Mouse (Mus musculus) erythroid progenitor cell, adult 5-6 weeks (primary cell): Measurements from ENCODE around the gene Tomm20. TPM values are rescaled to one million over a fixed set of nuclear protein-coding genes. Genes with fewer than 3 reads are reported as not detected.

Source experiments
- ATAC-seq: replicated peaks from 2 replicates; pipeline ENCODE4 v1.8.0; 2016; ENCODE audit warnings: moderate number of reproducible peaks, mild to moderate bottlenecking, moderate TSS enrichment, inconsistent platforms; ENCODE audit not compliant: poor library complexity, low FRiP score, severe bottlenecking
- total RNA-seq, 2 experiments: library from RNA; stranded (forward) in 1 of 2; stranded (reverse) in 1 of 2; fragments of 150-400 nt in 1 of 2; fragments of 186-747, 209-891 nt in 1 of 2; gene quantifications; 2 replicates each; pipeline versions ENCODE4 v1.2.3 to v1.2.4; 2015 to 2017; ENCODE audit warnings: low replicate concordance in 2 of 2

Tomm20 gene
- total RNA-seq, 2 experiments from 2014 or later = 16.3 to 43.8 TPM

DNA sequence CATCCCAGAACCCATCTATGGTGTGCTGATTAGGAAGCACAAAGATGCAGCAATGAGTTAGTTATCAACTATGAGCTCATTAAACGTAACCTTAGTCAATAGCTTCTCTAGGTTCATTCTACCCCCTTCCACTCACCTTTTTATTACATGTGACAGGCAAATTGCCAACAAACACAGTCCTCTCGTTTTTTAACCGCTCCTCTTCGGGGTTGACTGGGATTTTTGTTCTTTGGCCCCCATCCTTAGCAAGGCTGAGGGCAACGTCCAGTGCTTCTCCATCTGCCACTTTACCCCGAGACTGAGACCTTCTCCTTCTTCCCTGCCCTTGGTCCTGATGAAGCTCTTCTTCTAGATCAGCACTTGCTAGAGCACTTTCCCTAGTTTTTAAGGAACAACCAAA is 19.6 kb upstream of the Tomm20 start:
- no peak for ATAC-seq

- ATAC-seq = no peak
Observed at GRCm38 (mm10) chr8:126962871-126963270, 17.2 kb upstream of the Tomm20 start.

- no peak for ATAC-seq
Observed at GRCm38 (mm10) chr8:126961516-126961915, 15.9 kb upstream of the Tomm20 start.

GRCm38 (mm10) chr8:126951900-126952636 is 6.4 kb upstream of the Tomm20 start:
- ATAC-seq = no peak

GRCm38 (mm10) chr8:126949527-126949926 is 3.9 kb upstream of the Tomm20 start:
- ATAC-seq = no peak

GRCm38 (mm10) chr8:126946444-126946843 is 800 bp upstream of the Tomm20 start:
- ATAC-seq = no peak

GRCm38 (mm10) chr8:126944781-126945691 is 608 bp downstream of the Tomm20 start:
- peak; percentile 39 for ATAC-seq

DNA sequence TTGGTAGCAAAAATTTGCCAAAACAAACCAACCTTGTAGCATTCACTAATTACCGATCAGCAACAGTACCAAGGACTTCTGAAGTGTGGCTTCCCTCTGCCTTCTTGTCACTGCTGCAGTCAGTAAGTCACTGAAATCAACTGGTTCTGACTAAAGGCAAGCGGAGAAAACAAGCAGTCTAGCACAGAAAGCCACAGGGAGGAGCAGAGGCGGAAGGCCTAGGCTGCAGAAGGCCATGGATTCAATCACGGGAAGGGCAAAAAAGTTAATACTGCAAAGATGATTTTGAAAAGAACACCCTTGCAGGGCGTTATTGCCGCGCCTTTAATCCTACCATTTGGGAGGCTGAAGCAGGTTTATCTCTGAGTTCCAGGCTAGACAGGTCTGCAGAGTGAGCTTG is 2.1 kb downstream of the Tomm20 start:
- no peak for ATAC-seq

DNA sequence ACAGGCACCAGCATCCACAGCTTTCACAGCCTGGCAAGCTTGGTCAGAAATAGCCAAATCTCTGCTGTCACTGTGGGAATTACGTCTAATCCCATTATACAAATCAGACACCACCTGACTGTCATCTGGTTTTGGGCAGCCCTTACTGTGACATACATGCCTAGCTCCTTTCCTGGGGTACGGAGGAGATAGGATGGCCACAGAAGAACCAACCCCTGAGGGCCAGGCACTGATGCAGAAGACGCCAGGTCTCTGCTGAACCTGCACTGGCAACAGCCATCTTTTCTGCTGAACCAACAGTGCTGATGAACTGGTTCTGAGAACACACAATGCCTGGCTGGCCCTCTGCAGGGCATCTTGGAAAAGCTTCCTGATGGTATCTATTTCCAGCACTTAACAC is 8.3 kb downstream of the Tomm20 start:
- ATAC-seq = no peak

- no peak for ATAC-seq
Observed at GRCm38 (mm10) chr8:126935932-126936331, 9.7 kb downstream of the Tomm20 start.

DNA sequence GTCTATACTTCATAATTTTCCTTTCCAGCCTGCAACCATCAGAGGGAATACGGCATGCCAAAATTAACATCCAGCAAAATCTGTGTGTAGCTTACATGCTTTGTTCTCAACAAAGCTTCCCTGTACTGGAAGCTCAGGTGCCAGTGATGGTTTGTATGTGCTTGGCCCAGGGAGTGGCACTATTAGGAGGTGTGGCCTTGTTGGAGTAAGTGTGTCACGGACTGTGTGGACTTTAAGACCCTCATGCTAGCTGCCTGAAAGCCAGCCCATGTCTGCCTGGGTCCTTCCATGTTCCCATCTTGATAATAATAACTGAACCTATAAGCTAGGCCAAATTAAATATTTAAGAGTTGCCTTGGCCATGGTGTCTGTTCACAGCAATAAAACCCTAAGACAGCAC is 10.3 kb downstream of the Tomm20 start:
- ATAC-seq = no peak

- ATAC-seq = no peak
Observed at GRCm38 (mm10) chr8:126932656-126933055, 13.0 kb downstream of the Tomm20 start.

DNA sequence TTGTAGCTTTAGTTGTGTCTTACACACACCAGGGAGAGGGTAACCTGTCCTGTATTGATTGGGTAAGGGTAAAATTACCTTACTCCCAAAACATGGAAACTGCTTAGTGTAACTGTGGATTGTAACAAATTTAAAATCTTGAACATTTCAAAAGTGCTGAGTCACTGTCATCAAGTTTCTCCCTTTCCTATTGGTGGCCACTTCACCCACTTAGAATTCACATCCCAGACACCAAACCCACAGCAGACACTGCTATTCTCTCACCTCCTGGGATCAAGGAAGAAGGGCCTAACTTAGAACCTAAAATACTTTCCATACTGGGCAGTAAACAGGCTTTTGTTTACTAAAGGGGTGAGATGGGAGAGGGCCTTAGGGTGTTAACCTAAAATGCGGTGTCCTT is 13.4 kb downstream of the Tomm20 start:
- no peak for ATAC-seq

DNA sequence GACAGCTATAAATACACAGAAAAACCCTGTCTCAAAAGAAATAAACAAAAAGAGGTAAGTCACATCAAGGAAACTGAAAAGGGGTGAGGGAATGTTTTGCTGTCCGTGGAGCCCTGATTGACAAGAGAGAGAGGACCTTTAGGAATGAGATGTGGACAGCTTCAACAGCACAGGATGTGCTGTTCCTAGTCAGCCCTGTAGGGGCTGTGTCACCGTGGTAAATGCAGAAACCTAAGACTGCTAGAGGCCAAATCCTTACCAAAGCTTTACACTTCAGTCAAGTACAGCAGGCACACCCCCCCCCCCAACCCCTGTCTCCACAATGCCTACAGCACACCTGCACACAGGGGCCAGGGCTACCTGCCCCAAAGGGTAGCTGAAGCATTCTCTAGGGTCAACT is 13.9 kb downstream of the Tomm20 start:
- no peak for ATAC-seq

- peak; percentile 46; the same call in 1 of the 2 replicates for ATAC-seq
Observed at GRCm38 (mm10) chr8:126929607-126930161, 16.0 kb downstream of the Tomm20 start.

GRCm38 (mm10) chr8:126928755-126929505 is 16.7 kb downstream of the Tomm20 start:
- ATAC-seq = no peak

GRCm38 (mm10) chr8:126928028-126928427 is 17.6 kb downstream of the Tomm20 start:
- ATAC-seq = no peak

- ATAC-seq = no peak
Observed at GRCm38 (mm10) chr8:126927058-126927457, 18.6 kb downstream of the Tomm20 start.

DNA sequence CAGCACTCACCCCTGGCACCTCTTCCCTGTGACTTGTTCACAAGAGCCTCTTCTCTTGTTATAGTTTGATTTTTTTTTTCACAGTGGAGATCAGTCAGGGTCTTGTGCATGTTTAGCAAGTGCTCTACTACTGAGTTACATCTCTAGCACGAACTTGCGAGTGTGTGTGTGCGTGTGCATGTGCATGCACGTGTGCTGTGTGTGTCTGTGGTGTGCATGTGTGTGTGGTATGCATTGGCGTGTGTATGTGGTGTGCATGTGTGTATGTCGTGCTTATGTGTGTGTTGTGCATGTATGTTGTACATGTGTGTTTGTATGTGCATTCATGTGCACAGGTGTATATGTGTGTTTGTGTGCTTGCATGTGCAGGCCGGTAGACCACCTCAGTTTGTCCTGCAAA is 22.7 kb downstream of the Tomm20 start:
- ATAC-seq = no peak

- ATAC-seq = no peak
Observed at GRCm38 (mm10) chr8:126921432-126921831, 24.2 kb downstream of the Tomm20 start.
